Mouse (Mus musculus) hindbrain, embryonic 11.5 days (tissue): Measurements from ENCODE around the gene Tgm2. TPM values are rescaled to one million over a fixed set of nuclear protein-coding genes. Genes with fewer than 3 reads are reported as not detected.

Experiments used
- ATAC-seq: fragments of 200-750 bp; cut with Nextera tagmentation; 2 replicates; pipeline ENCODE4 v1.8.0; 2017; ENCODE audit warnings: mild to moderate bottlenecking, moderate TSS enrichment, moderate library complexity; ENCODE audit not compliant: low FRiP score
- DNase-seq: peaks from one replicate; pipeline ENCODE4 v3.0.0-alpha.2; 2015; ENCODE audit warnings: low spot score
- H3K27ac ChIP-seq: fragments of 300-500 bp; sonication (generic); 2 replicates; pipeline ENCODE4 v1.5.1; 2014; ENCODE audit warnings: mild to moderate bottlenecking, low read depth, low read length
- H3K27me3 ChIP-seq: fragments of 300-500 bp; sonication (generic); 2 replicates; pipeline ENCODE4 v1.6.1; 2014; ENCODE audit warnings: mild to moderate bottlenecking, low read length, moderate library complexity, mixed read lengths; ENCODE audit not compliant: control insufficient read depth, insufficient read depth
- H3K36me3 ChIP-seq: fragments of 300-500 bp; sonication (generic); 2 replicates; pipeline ENCODE4 v1.6.1; 2014; ENCODE audit warnings: mild to moderate bottlenecking, low read length, moderate library complexity, mixed read lengths; ENCODE audit not compliant: control insufficient read depth, insufficient read depth
- H3K4me1 ChIP-seq: fragments of 300-500 bp; sonication (generic); replicated peaks from 2 replicates; pipeline ENCODE4 v1.6.1; 2014; ENCODE audit warnings: low read length, mixed read lengths; ENCODE audit not compliant: control insufficient read depth, insufficient read depth
- H3K4me2 ChIP-seq: fragments of 300-500 bp; sonication (generic); replicated peaks from 2 replicates; pipeline ENCODE4 v1.6.1; 2014; ENCODE audit warnings: mild to moderate bottlenecking, low read depth, low read length
- H3K4me3 ChIP-seq: fragments of 300-500 bp; sonication (generic); 2 replicates; pipeline ENCODE4 v1.5.1; 2014; ENCODE audit warnings: low read depth, low read length
- H3K9ac ChIP-seq: fragments of 300-500 bp; sonication (generic); 2 replicates; pipeline ENCODE4 v1.6.1; 2014; ENCODE audit warnings: low read depth, low read length
- H3K9me3 ChIP-seq: fragments of 300-500 bp; sonication (generic); 2 replicates; pipeline ENCODE4 v1.6.1; 2016; ENCODE audit warnings: low read length; ENCODE audit not compliant: control insufficient read depth
- WGBS: fragments of 180-500 bp; shearing (Covaris S2); extraction: QIAGEN DNeasy Blood & Tissue Kit; methylation state at CpG from one replicate; pipeline ENCODE4 v1.1.7; 2014; 5-methylcytosine and 5-hydroxymethylcytosine counted together
- polyA plus RNA-seq: library from polyadenylated mRNA; unstranded; fragments of >200 nt; fragmentation: Nextera tagmentation; extraction: Ambion mirVana; gene quantifications from 2 replicates; pipeline ENCODE4 v1.2.1, GENCODE M21; 2014

Tgm2 gene
- polyA plus RNA-seq, 1 experiment from 2014 or later, result 4.2 TPM

- Histone ChIP-seq H3K36me3 (no peaks in the 10 kb centered on the region), H3K4me3 (no peak overlapping the region), H3K4me2 (no peak overlapping the region), H3K9me3 (no peaks in the 10 kb centered on the region), H3K9ac (no peak overlapping the region), H3K27ac (no peak overlapping the region), H3K27me3 (0 out of 2 replicates have a peak, but pooled peaks cover 2% of the 10 kb centered on the region), H3K4me1 (0 out of 2 replicates have a peak, but pooled peaks cover 2% of the 10 kb centered on the region)
- DNase-seq (no peak), ATAC-seq (no peak)
- WGBS, result 90% methylated on average over 13 of the region's 13 CpGs
Observed at GRCm38 (mm10) chr2:158131197-158131835, 14.9 kb downstream of the Tgm2 start.

- 0 out of 2 replicates have a peak, but pooled peaks cover 2% of the 10 kb centered on the region for H3K27me3 ChIP-seq
- ATAC-seq, result no peak
- no peaks in the 10 kb centered on the region for H3K36me3 ChIP-seq
- no peak overlapping the region for H3K9ac ChIP-seq
- 0 out of 2 replicates have a peak, but pooled peaks cover 2% of the 10 kb centered on the region for H3K4me1 ChIP-seq
- 0 out of 2 replicates have a peak overlapping the region, but pooled peaks have one; percentile 14 for H3K27ac ChIP-seq
- H3K4me3 ChIP-seq, result no peak overlapping the region
- peak; percentile 51 for DNase-seq
- no peak overlapping the region for H3K4me2 ChIP-seq
- 57% methylated on average over 5 of the region's 5 CpGs for WGBS
- no peaks in the 10 kb centered on the region for H3K9me3 ChIP-seq
Observed at GRCm38 (mm10) chr2:158130391-158130986, 15.7 kb downstream of the Tgm2 start.

GRCm38 (mm10) chr2:158129291-158130002 lies 16.8 kb downstream of the Tgm2 start:
- 82% methylated on average over 16 of the region's 16 CpGs for WGBS
- Histone ChIP-seq H3K36me3 (no peaks in the 10 kb centered on the region), H3K27me3 (0 out of 2 replicates have a peak, but pooled peaks cover 2% of the 10 kb centered on the region), H3K9me3 (no peaks in the 10 kb centered on the region), H3K27ac (no peak overlapping the region), H3K9ac (no peak overlapping the region), H3K4me3 (no peak overlapping the region), H3K4me1 (0 out of 2 replicates have a peak, but pooled peaks cover 2% of the 10 kb centered on the region), H3K4me2 (no peak overlapping the region)
- no peak for DNase-seq
- ATAC-seq, result no peak

- 83% methylated on average over 8 of the region's 8 CpGs for WGBS
- Histone ChIP-seq H3K4me3 (no peak overlapping the region), H3K36me3 (no peaks in the 10 kb centered on the region), H3K9ac (no peak overlapping the region), H3K27me3 (0 out of 2 replicates have a peak, but pooled peaks cover 2% of the 10 kb centered on the region), H3K9me3 (no peaks in the 10 kb centered on the region), H3K4me2 (no peak overlapping the region), H3K4me1 (0 out of 2 replicates have a peak, but pooled peaks cover 2% of the 10 kb centered on the region), H3K27ac (no peak overlapping the region)
- no peak for ATAC-seq
- DNase-seq, result no peak
Observed at GRCm38 (mm10) chr2:158128461-158129130, 17.6 kb downstream of the Tgm2 start.

DNA sequence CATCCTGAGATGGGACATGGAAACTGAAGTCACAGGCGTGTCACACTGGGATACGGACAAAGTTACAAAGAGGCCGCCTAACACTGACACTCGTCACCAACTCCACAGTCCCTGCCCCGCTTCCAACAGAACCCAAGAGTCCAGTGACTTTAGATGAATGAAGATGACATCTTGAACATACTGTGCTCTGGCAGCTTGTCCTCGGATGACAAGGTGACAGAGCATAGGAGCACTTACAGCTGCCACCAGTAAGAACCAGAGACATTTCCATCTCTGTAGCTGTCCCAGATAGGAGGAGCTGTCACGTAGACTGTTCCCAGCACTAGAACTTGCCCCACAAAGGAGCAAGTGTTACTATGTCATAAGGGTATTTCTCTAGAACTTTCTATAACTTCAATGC lies 18.4 kb downstream of the Tgm2 start:
- 87% methylated on average over 7 of the region's 7 CpGs for WGBS
- no peak for ATAC-seq
- Histone ChIP-seq H3K4me1 (0 out of 2 replicates have a peak, but pooled peaks cover 2% of the 10 kb centered on the region), H3K36me3 (no peaks in the 10 kb centered on the region), H3K27ac (no peak overlapping the region), H3K9ac (no peak overlapping the region), H3K9me3 (no peaks in the 10 kb centered on the region), H3K27me3 (no peaks in the 10 kb centered on the region), H3K4me3 (no peak overlapping the region), H3K4me2 (no peak overlapping the region)
- DNase-seq, result no peak

GRCm38 (mm10) chr2:158127245-158127644 lies 19.0 kb downstream of the Tgm2 start:
- Histone ChIP-seq H3K9me3 (no peaks in the 10 kb centered on the region), H3K36me3 (no peaks in the 10 kb centered on the region), H3K27ac (no peak overlapping the region), H3K4me3 (no peak overlapping the region), H3K4me1 (peaks cover 2% of the 10 kb centered on the region; the same call in 1 of the 2 replicates), H3K9ac (no peak overlapping the region), H3K4me2 (no peak overlapping the region), H3K27me3 (no peaks in the 10 kb centered on the region)
- ATAC-seq, result no peak
- no peak for DNase-seq
- 90% methylated on average over 6 of the region's 6 CpGs for WGBS

GRCm38 (mm10) chr2:158122814-158123213 lies 23.4 kb downstream of the Tgm2 start:
- no peak overlapping the region for H3K4me3 ChIP-seq
- H3K4me2 ChIP-seq, result no peak overlapping the region
- H3K27me3 ChIP-seq, result no peaks in the 10 kb centered on the region
- no peak for DNase-seq
- 85% methylated on average over 6 of the region's 6 CpGs for WGBS
- H3K9me3 ChIP-seq, result no peaks in the 10 kb centered on the region
- H3K36me3 ChIP-seq, result no peaks in the 10 kb centered on the region
- no peak overlapping the region for H3K27ac ChIP-seq
- no peak for ATAC-seq
- no peaks in the 10 kb centered on the region; the same call in 1 of the 2 replicates for H3K4me1 ChIP-seq
- no peak overlapping the region for H3K9ac ChIP-seq

GRCm38 (mm10) chr2:158121645-158122326 lies 24.4 kb downstream of the Tgm2 start:
- H3K27me3 ChIP-seq, result no peaks in the 10 kb centered on the region
- no peak overlapping the region for H3K4me3 ChIP-seq
- no peaks in the 10 kb centered on the region for H3K36me3 ChIP-seq
- no peak overlapping the region for H3K4me2 ChIP-seq
- WGBS, result 90% methylated on average over 12 of the region's 12 CpGs
- H3K9me3 ChIP-seq, result no peaks in the 10 kb centered on the region
- H3K27ac ChIP-seq, result no peak overlapping the region
- H3K9ac ChIP-seq, result no peak overlapping the region
- H3K4me1 ChIP-seq, result no peaks in the 10 kb centered on the region; the same call in 1 of the 2 replicates
- ATAC-seq, result no peak
- no peak for DNase-seq
